Mouse (Mus musculus) adipose tissue, adult 10 weeks (tissue): ENCODE results near the gene Ifrd2. TPM values are rescaled to one million over a fixed set of nuclear protein-coding genes. Genes with fewer than 3 reads are reported as not detected.

Experiments
- polyA plus RNA-seq: library from polyadenylated mRNA; stranded (reverse); fragments of 350-450 nt; fragmentation: Illumina TruSeq; extraction: RNeasy Lipid Tissue Mini Kit (QIAGEN cat#74804); gene quantifications from one replicate; pipeline ENCODE4 v1.2.3, GENCODE M21; 2014; ENCODE audit warnings: low read depth, low replicate concordance

Gene Ifrd2
- 21.9 TPM for polyA plus RNA-seq

DNA sequence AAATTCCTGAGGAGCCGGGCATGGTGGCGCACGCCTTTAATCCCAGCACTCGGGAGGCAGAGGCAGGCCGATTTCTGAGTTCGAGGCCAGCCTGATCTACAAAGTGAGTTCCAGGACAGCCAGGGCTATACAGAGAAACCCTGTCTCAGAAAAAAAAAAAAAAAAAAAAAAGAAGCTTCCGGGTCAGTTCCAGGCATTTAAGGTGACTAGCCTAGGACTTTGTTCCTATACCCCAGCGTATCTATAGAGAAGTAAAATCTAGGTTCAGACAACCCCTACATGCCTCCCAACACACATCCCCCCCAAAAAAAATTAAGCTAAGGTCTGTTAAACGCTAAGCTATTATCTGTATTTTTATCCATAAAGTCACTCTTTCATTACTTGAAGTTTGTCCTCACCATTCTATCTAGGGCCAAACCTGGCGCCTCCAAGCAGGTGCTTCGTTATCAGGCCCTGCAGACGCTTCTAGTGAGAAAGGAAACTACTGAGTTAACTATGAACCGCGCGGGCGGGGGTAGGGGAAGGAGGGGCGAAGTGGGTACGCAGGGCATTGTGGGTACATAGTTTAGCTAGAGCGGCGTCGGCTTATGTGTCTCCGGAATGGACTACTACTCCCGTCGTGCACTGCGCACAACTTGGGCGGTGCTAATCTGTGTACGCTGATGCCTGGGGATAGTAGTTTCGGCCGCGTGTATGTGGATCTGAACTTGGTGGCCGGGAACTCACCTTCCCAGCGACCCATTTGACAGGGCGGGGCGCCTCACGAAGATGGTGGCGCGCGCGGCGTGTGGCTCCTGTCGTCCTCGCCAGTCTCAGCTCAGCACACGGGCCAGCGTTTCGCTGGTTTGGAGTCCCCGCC is at the start of gene Ifrd2:
Gene Ifrd2, plus strand, starts transcription at position 669 of the 859 bp plus-strand sequence.

GRCm38 (mm10) chr9:107541474-107542351 is 45.7 kb upstream of the Ifrd2 start, which contains the start of the genes Cyb561d2 and Nprl2:
Cyb561d2 (minus strand) TSS chr9:107542193.
Nprl2 (plus strand) TSS chr9:107542226.

DNA sequence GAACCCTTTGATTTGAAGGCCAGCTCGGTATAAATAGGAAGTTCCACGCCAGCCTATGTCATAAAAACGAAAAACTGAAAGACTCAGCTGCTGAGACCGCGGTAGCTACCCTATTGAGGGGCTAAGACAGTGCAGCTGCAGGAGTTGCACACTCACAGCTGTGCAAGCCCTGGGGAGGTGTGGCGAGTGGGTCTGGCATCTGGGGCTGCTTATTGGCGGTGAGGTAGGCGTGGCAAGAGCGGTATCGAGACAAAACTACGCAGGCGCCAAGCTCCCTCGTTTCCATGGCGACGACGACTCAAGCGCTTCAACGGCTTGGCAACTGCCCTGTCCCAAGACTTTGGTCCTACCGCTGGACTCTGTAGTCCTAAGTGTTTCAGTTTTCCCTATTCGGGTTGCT is 40.4 kb upstream of the Ifrd2 start, which contains the start of gene Zmynd10:
Gene Zmynd10, plus strand, starts transcription at position 273 of the 400 bp plus-strand sequence.

GRCm38 (mm10) chr9:107551117-107551889 is 36.1 kb upstream of the Ifrd2 start, which contains the start of gene Rassf1:
Rassf1 (plus strand) TSS chr9:107551555.

GRCm38 (mm10) chr9:107563029-107563581 is 24.3 kb upstream of the Ifrd2 start, which contains the start of gene Tusc2:
Tusc2 (plus strand) TSS chr9:107563255.

GRCm38 (mm10) chr9:107567702-107568319 is 19.6 kb upstream of the Ifrd2 start, which contains the start of gene Hyal2:
Hyal2 (plus strand) TSS chr9:107567945.

GRCm38 (mm10) chr9:107576357-107577107 is 10.9 kb upstream of the Ifrd2 start, which contains the start of gene Hyal1:
Hyal1 (plus strand) TSS chr9:107576927.

DNA sequence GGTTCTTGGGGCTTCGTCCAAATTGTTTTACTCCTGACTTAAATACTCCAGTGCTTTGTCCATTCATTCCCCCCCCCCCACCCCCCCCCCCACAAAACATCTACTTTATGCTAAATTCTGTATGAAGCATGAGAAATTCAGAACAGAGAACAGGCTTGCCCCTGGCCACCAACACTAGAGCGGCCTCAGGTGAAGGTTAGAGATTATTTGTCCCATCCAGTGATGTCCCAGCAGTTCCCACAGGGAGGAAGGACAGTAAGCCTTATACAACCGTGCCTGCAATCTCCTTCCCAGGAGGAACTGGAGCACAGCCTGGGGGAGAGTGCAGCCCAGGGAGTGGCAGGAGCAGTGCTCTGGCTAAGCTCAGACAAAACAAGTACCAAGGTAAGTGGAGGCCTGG is 8.9 kb upstream of the Ifrd2 start, which contains the start of gene Naa80:
Gene Naa80, plus strand, starts transcription at position 301 of the 400 bp plus-strand sequence.

GRCm38 (mm10) chr9:107580501-107581317 is 6.7 kb upstream of the Ifrd2 start, which contains the start of gene Hyal3:
Hyal3 (plus strand) TSS chr9:107580818.

DNA sequence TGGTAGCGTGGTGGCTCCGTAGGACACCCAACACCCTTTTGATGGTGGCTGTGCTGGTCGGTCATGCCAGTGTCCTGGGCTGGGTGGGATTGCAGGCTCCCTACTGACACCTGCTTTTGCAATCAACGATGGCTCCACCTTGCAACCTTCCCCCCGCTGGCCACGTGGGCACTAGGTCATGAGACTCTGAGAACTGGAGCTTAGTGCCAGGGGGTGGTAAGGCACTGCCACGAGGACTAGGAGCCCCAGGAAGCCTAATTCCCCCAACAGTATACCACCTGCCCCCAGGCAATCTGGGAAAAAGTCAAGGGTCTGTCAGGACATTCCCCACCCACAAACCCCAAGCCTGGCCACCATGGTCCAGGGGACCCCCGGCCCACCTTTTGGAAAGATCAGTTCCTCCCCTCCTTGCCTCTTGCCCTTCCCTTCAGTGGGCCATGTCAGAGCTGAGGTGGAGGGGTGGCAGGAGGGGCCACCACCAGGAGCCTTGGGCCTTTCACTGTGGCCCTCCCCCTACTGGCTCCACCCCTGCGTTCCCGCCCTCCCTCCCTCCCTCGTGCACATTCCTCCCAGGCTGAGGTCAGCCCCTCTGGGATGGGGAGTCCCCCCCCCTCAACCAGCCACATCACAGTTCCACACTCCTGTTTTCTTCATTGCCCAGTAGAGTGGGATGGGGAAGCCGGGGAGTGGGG is 21.4 kb downstream of the Ifrd2 start, which contains the start of gene Sema3b:
Gene Sema3b, minus strand, starts transcription at position 489 of the 692 bp plus-strand sequence.

DNA sequence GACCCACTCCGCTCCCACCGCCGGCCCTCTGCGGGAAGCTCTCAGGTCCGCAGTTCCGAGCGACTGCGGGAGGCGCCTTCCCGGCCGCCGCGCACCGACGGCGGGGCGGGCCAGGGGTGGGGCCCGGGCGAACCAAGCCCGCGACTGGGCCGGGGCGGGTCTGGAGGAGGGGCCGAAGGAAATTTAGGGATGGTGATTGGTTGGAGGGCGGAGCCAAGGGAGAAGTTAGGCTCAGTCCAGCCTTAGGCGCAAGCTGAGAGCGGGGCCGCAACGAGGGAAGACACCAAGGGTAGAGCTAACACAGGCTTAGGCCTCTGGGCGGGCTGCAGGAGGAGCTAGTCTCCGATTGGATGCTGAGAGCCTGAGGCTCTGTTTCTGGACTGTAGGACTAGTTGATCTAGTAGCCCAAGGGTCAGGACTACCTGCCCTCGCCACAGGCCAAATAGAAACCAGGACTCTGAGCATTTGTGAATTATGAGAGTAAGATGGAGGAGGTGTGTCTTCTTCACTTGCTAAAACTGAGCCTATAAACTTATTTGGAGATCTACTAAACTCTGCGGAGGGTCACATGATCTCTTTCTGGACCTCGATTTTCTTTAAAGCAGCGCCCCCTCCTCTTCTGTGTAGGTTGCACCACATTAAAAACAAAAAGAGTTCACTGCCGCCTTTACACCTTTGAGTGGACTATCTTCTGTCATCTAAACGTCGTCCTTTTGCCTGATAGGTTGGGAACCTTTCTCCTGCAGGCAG is 48.0 kb downstream of the Ifrd2 start, which contains the start of gene Gnai2:
Gene Gnai2, minus strand, starts transcription at position 89 of the 750 bp plus-strand sequence.

Other genes starting within 250 kb of the Ifrd2 start
- 16.6 TPM for gene Hemk1, start 249.3 kb upstream of the Ifrd2 start, polyA plus RNA-seq
- 0.22 TPM for gene 6430571L13Rik, start 247.0 kb upstream of the Ifrd2 start, polyA plus RNA-seq
- gene Cacna2d2, start 188.0 kb upstream of the Ifrd2 start, polyA plus RNA-seq: 0.96 TPM
- 29.4 TPM for gene Tmem115, start 53.7 kb upstream of the Ifrd2 start, polyA plus RNA-seq
- 22.5 TPM for gene Cyb561d2, start 45.4 kb upstream of the Ifrd2 start, polyA plus RNA-seq
- 19.2 TPM for gene Nprl2, start 45.4 kb upstream of the Ifrd2 start, polyA plus RNA-seq
- 11.1 TPM for gene Zmynd10, start 40.3 kb upstream of the Ifrd2 start, polyA plus RNA-seq
- gene Rassf1, start 36.1 kb upstream of the Ifrd2 start, polyA plus RNA-seq: 33.9 TPM
- gene Tusc2, start 24.4 kb upstream of the Ifrd2 start, polyA plus RNA-seq: 34.1 TPM
- 31.9 TPM for gene Hyal2, start 19.7 kb upstream of the Ifrd2 start, polyA plus RNA-seq
- gene Hyal1, start 10.7 kb upstream of the Ifrd2 start, polyA plus RNA-seq: 26.2 TPM
- 37.0 TPM for gene Naa80, start 8.8 kb upstream of the Ifrd2 start, polyA plus RNA-seq
- 1.7 TPM for gene Hyal3, start 6.8 kb upstream of the Ifrd2 start, polyA plus RNA-seq
- gene Sema3b, start 21.6 kb downstream of the Ifrd2 start, polyA plus RNA-seq: 36.0 TPM
- gene Gnai2, start 47.7 kb downstream of the Ifrd2 start, polyA plus RNA-seq: 290 TPM
- gene Slc38a3, start 81.9 kb downstream of the Ifrd2 start, polyA plus RNA-seq: 7.4 TPM
- not detected for gene Gnat1, start 92.1 kb downstream of the Ifrd2 start, polyA plus RNA-seq
- gene Sema3f, start 122.8 kb downstream of the Ifrd2 start, polyA plus RNA-seq: 24.8 TPM
- gene Rbm5, start 183.4 kb downstream of the Ifrd2 start, polyA plus RNA-seq: 101 TPM